Mouse (Mus musculus) intestine, embryonic 16.5 days (tissue): ENCODE results near the gene Myb. TPM values are rescaled to one million over a fixed set of nuclear protein-coding genes. Genes with fewer than 3 reads are reported as not detected.

Experiments
- ATAC-seq: fragments of 200-750 bp; cut with Nextera tagmentation; 2 replicates; pipeline ENCODE4 v1.8.0; 2017; ENCODE audit warnings: moderate TSS enrichment, moderate library complexity
- H3K27ac ChIP-seq: fragments of 300-500 bp; sonication (generic); 2 replicates; pipeline ENCODE4 v1.5.1; 2014; ENCODE audit warnings: mild to moderate bottlenecking, low read length
- H3K27me3 ChIP-seq: fragments of 300-500 bp; sonication (generic); replicated peaks from 2 replicates; pipeline ENCODE4 v1.6.1; 2014; ENCODE audit warnings: low read length, control low read depth, mixed read lengths; ENCODE audit not compliant: control insufficient read depth, insufficient read depth
- H3K36me3 ChIP-seq: fragments of 300-500 bp; sonication (generic); 2 replicates; pipeline ENCODE4 v1.6.1; 2014; ENCODE audit warnings: low read length, control low read depth; ENCODE audit not compliant: control insufficient read depth, insufficient read depth
- H3K4me1 ChIP-seq: fragments of 300-500 bp; sonication (generic); 2 replicates; pipeline ENCODE4 v1.6.1; 2014; ENCODE audit warnings: low read length, control low read depth, mixed read lengths; ENCODE audit not compliant: control insufficient read depth, insufficient read depth
- H3K4me2 ChIP-seq: fragments of 300-500 bp; sonication (generic); 2 replicates; pipeline ENCODE4 v1.6.1; 2014; ENCODE audit warnings: low read depth, low read length, control low read depth
- H3K4me3 ChIP-seq: fragments of 300-500 bp; sonication (generic); 2 replicates; pipeline ENCODE4 v1.5.1; 2014; ENCODE audit warnings: mild to moderate bottlenecking, low read length
- H3K9ac ChIP-seq: fragments of 300-500 bp; sonication (generic); 2 replicates; pipeline ENCODE4 v1.6.1; 2014; ENCODE audit warnings: low read depth, low read length
- H3K9me3 ChIP-seq: fragments of 300-500 bp; sonication (generic); 2 replicates; pipeline ENCODE4 v1.6.1; 2016; ENCODE audit warnings: low read length, control low read depth; ENCODE audit not compliant: control insufficient read depth
- WGBS: fragments of 180-500 bp; shearing (Covaris S2); extraction: QIAGEN DNeasy Blood & Tissue Kit; methylation state at CpG from one replicate; pipeline ENCODE4 v1.1.7; 2014; 5-methylcytosine and 5-hydroxymethylcytosine counted together
- polyA plus RNA-seq: library from polyadenylated mRNA; unstranded; fragments of >200 nt; fragmentation: Nextera tagmentation; extraction: Ambion mirVana; gene quantifications from 2 replicates; pipeline ENCODE4 v1.2.1, GENCODE M21; 2015

Gene Myb
- polyA plus RNA-seq, 1 experiment from 2014 or later = 5.2 TPM

- Histone ChIP-seq H3K4me3 (no peak overlapping the region), H3K9ac (no peak overlapping the region), H3K27ac (no peak overlapping the region), H3K4me1 (peaks cover 14% of the 10 kb centered on the region), H3K27me3 (no peaks in the 10 kb centered on the region), H3K9me3 (no peaks in the 10 kb centered on the region), H3K4me2 (no peak overlapping the region), H3K36me3 (no peaks in the 10 kb centered on the region)
- WGBS = 91% methylated on average over 14 of the region's 14 CpGs
- ATAC-seq = no peak
Observed at GRCm38 (mm10) chr10:21095541-21095940, 65.2 kb downstream of the Myb start.

GRCm38 (mm10) chr10:21094896-21095295 is 65.9 kb downstream of the Myb start:
- Histone ChIP-seq H3K9ac (no peak overlapping the region), H3K4me3 (no peak overlapping the region), H3K36me3 (no peaks in the 10 kb centered on the region), H3K4me2 (no peak overlapping the region), H3K27ac (no peak overlapping the region), H3K9me3 (no peaks in the 10 kb centered on the region), H3K27me3 (no peaks in the 10 kb centered on the region), H3K4me1 (peaks cover 12% of the 10 kb centered on the region)
- WGBS = 90% methylated on average over 2 of the region's 2 CpGs
- no peak for ATAC-seq

GRCm38 (mm10) chr10:21093301-21093700 is 67.5 kb downstream of the Myb start:
- Histone ChIP-seq H3K4me3 (no peak overlapping the region), H3K36me3 (no peaks in the 10 kb centered on the region), H3K27me3 (no peaks in the 10 kb centered on the region), H3K27ac (0 out of 2 replicates have a peak overlapping the region, but pooled peaks have one; percentile 21), H3K4me1 (peaks cover 9% of the 10 kb centered on the region), H3K9ac (no peak overlapping the region), H3K9me3 (no peaks in the 10 kb centered on the region), H3K4me2 (no peak overlapping the region)
- WGBS = 82% methylated on average over 5 of the region's 5 CpGs
- no peak for ATAC-seq

- H3K9me3 ChIP-seq = no peaks in the 10 kb centered on the region
- no peak overlapping the region for H3K9ac ChIP-seq
- H3K4me1 ChIP-seq = peaks cover 9% of the 10 kb centered on the region
- H3K27me3 ChIP-seq = no peaks in the 10 kb centered on the region
- H3K36me3 ChIP-seq = no peaks in the 10 kb centered on the region
- H3K4me3 ChIP-seq = no peak overlapping the region
- WGBS = 49% methylated on average over 18 of the region's 18 CpGs
- peak overlapping the region; percentile 44 for H3K27ac ChIP-seq
- peak; percentile 70 for ATAC-seq
- peak overlapping the region; percentile 19; the same call in 1 of the 2 replicates for H3K4me2 ChIP-seq
Observed at GRCm38 (mm10) chr10:21092501-21093270, 68.1 kb downstream of the Myb start.

GRCm38 (mm10) chr10:21090922-21091700 is 69.7 kb downstream of the Myb start:
- Histone ChIP-seq H3K9me3 (no peaks in the 10 kb centered on the region), H3K4me2 (no peak overlapping the region), H3K9ac (no peak overlapping the region), H3K4me1 (peaks cover 9% of the 10 kb centered on the region), H3K4me3 (no peak overlapping the region), H3K27ac (peak overlapping the region; percentile 30), H3K27me3 (no peaks in the 10 kb centered on the region), H3K36me3 (no peaks in the 10 kb centered on the region)
- 69% methylated on average over 8 of the region's 8 CpGs for WGBS
- peak; percentile 88 for ATAC-seq

- H3K4me2 ChIP-seq = no peak overlapping the region
- H3K27me3 ChIP-seq = no peaks in the 10 kb centered on the region
- ATAC-seq = no peak
- H3K27ac ChIP-seq = no peak overlapping the region
- H3K9me3 ChIP-seq = no peaks in the 10 kb centered on the region
- no peaks in the 10 kb centered on the region for H3K36me3 ChIP-seq
- 64% methylated on average over 3 of the region's 3 CpGs for WGBS
- H3K4me1 ChIP-seq = peaks cover 9% of the 10 kb centered on the region
- H3K9ac ChIP-seq = no peak overlapping the region
- no peak overlapping the region for H3K4me3 ChIP-seq
Observed at GRCm38 (mm10) chr10:21089541-21089940, 71.2 kb downstream of the Myb start.

- no peak overlapping the region for H3K9ac ChIP-seq
Observed at GRCm38 (mm10) chr10:21087614-21088232, 73.1 kb downstream of the Myb start.

GRCm38 (mm10) chr10:21085044-21085443 is 75.7 kb downstream of the Myb start:
- H3K9ac ChIP-seq = no peak overlapping the region
- 0 out of 2 replicates have a peak, but pooled peaks cover 4% of the 10 kb centered on the region for H3K4me1 ChIP-seq
- no peak overlapping the region for H3K27ac ChIP-seq
- H3K4me3 ChIP-seq = no peak overlapping the region
- no peak for ATAC-seq
- H3K36me3 ChIP-seq = no peaks in the 10 kb centered on the region
- no peaks in the 10 kb centered on the region for H3K9me3 ChIP-seq
- no peak overlapping the region for H3K4me2 ChIP-seq
- 80% methylated on average over 5 of the region's 5 CpGs for WGBS
- no peaks in the 10 kb centered on the region for H3K27me3 ChIP-seq

More at GRCm38 (mm10) chr10:21087614-21088232, 73.1 kb downstream of the Myb start:
- Histone ChIP-seq H3K4me1 (peaks cover 13% of the 10 kb centered on the region), H3K27me3 (no peaks in the 10 kb centered on the region), H3K4me2 (no peak overlapping the region), H3K9me3 (no peaks in the 10 kb centered on the region), H3K4me3 (no peak overlapping the region), H3K27ac (no peak overlapping the region), H3K36me3 (no peaks in the 10 kb centered on the region)
- 65% methylated on average over 3 of the region's 3 CpGs for WGBS
- ATAC-seq = no peak

GRCm38 (mm10) chr10:21083391-21083918 is 77.3 kb downstream of the Myb start:
- no peaks in the 10 kb centered on the region for H3K9me3 ChIP-seq
- H3K27me3 ChIP-seq = no peaks in the 10 kb centered on the region
- H3K36me3 ChIP-seq = no peaks in the 10 kb centered on the region
- no peak overlapping the region for H3K27ac ChIP-seq
- H3K4me3 ChIP-seq = no peak overlapping the region
- WGBS = 60% methylated on average over 8 of the region's 8 CpGs
- 0 out of 2 replicates have a peak, but pooled peaks cover 4% of the 10 kb centered on the region for H3K4me1 ChIP-seq
- H3K9ac ChIP-seq = no peak overlapping the region
- H3K4me2 ChIP-seq = no peak overlapping the region
- no peak for ATAC-seq
